Mouse (Mus musculus) layer of hippocampus, adult 11-12 months (tissue): ENCODE measurements around the gene Gm20815.
"Not testable (repeated sequence)": the region's sequence is repeated elsewhere in the genome, so short reads cannot be mapped to it uniquely, and the experiment has no call there.

ENCODE experiments used
- DNase-seq: peaks from one replicate; pipeline ENCODE4 v3.0.0; 2022; ENCODE audit warnings: low spot score

The Gm20815 gene

GRCm38 (mm10) chrY:8835069-8835468, at the start of gene Gm20815:
TSS of gene Gm20815 (minus strand) at chrY:8835169.
- not testable (repeated sequence) for DNase-seq
